Mouse (Mus musculus) spleen, embryonic (tissue): ENCODE measurements around the gene Gm20388.

Source experiments
- CTCF ChIA-PET: fragments of 350-600 bp; sonication (Branson Sonifier 250); formaldehyde crosslinking; loops from one replicate; lab custom pipeline; 2022; lab: Charles Lee

Gene Gm20388

GRCm38 (mm10) chr8:119913181-119913580, 2.5 kb downstream of the Gm20388 start:
- CTCF ChIA-PET = no interaction called here

- CTCF ChIA-PET = no interaction called here
These were observed 3.5 kb downstream of the Gm20388 start for GRCm38 (mm10) chr8:119914161-119914560.

- CTCF ChIA-PET = interaction anchor here (1.0 kb wide), 1 partner anchor 11 kb away, joined by 3 read pairs; no protein-coding TSS in a partner anchor
These were observed 4.7 kb downstream of the Gm20388 start for GRCm38 (mm10) chr8:119915298-119915697.

- CTCF ChIA-PET = interaction anchor here (0.5 kb wide), 1 partner anchor 45 kb away, joined by 8 read pairs; no protein-coding TSS in a partner anchor
These were observed 5.7 kb downstream of the Gm20388 start for GRCm38 (mm10) chr8:119916237-119916892.

GRCm38 (mm10) chr8:119917415-119917814, 6.8 kb downstream of the Gm20388 start:
- CTCF ChIA-PET = interaction anchor here (0.5 kb wide), 1 partner anchor 125 kb away, joined by 32 read pairs; no protein-coding TSS in a partner anchor

GRCm38 (mm10) chr8:119918155-119918567, 7.5 kb downstream of the Gm20388 start:
- CTCF ChIA-PET = interaction anchor here (0.7 kb wide), 1 partner anchor 29 kb away, joined by 5 read pairs; no protein-coding TSS in a partner anchor

GRCm38 (mm10) chr8:119923259-119923658, 12.6 kb downstream of the Gm20388 start:
- CTCF ChIA-PET = no interaction called here

- CTCF ChIA-PET = interaction anchor here (0.7 to 1.1 kb wide), 2 partner anchors 140 to 143 kb away, joined by 3 to 4 read pairs; no protein-coding TSS in a partner anchor
These were observed 14.8 kb downstream of the Gm20388 start for GRCm38 (mm10) chr8:119925428-119925827.

- CTCF ChIA-PET = interaction anchor here (0.6 to 0.9 kb wide), 3 partner anchors 12 to 352 kb away, joined by 3 to 6 read pairs (median 3); no protein-coding TSS in a partner anchor
These were observed 15.8 kb downstream of the Gm20388 start for GRCm38 (mm10) chr8:119926474-119926873.

GRCm38 (mm10) chr8:119927422-119928092, 16.9 kb downstream of the Gm20388 start:
- CTCF ChIA-PET = interaction anchor here (0.7 kb wide), 2 partner anchors 55 to 88 kb away, joined by 5 to 12 read pairs; no protein-coding TSS in a partner anchor

GRCm38 (mm10) chr8:119931317-119931716, 20.7 kb downstream of the Gm20388 start:
- CTCF ChIA-PET = interaction anchor here (0.5 to 0.8 kb wide), 2 partner anchors 44 to 46 kb away, joined by 3 read pairs; no protein-coding TSS in a partner anchor

- CTCF ChIA-PET = no interaction called here
These were observed 23.0 kb downstream of the Gm20388 start for GRCm38 (mm10) chr8:119933681-119934080.

- CTCF ChIA-PET = interaction anchor here (0.5 kb wide), 1 partner anchor 36 kb away, joined by 7 read pairs; no protein-coding TSS in a partner anchor
These were observed 24.9 kb downstream of the Gm20388 start for GRCm38 (mm10) chr8:119935541-119935940.

- CTCF ChIA-PET = no interaction called here
These were observed 27.8 kb downstream of the Gm20388 start for GRCm38 (mm10) chr8:119938481-119938880.

GRCm38 (mm10) chr8:119939336-119939735, 28.7 kb downstream of the Gm20388 start:
- CTCF ChIA-PET = interaction anchor here (0.6 kb wide), 1 partner anchor 309 kb away, joined by 4 read pairs; no protein-coding TSS in a partner anchor

- CTCF ChIA-PET = no interaction called here
These were observed 30.8 kb downstream of the Gm20388 start for GRCm38 (mm10) chr8:119941471-119941870.

GRCm38 (mm10) chr8:119943616-119944015, 33.0 kb downstream of the Gm20388 start:
- CTCF ChIA-PET = interaction anchor here (0.5 kb wide), 1 partner anchor 657 kb away, joined by 3 read pairs; no protein-coding TSS in a partner anchor

- CTCF ChIA-PET = no interaction called here
These were observed 33.6 kb downstream of the Gm20388 start for GRCm38 (mm10) chr8:119944096-119944811.

GRCm38 (mm10) chr8:119946326-119946865, 35.8 kb downstream of the Gm20388 start:
- CTCF ChIA-PET = interaction anchor here (0.5 kb wide), 1 partner anchor 377 kb away, joined by 3 read pairs; no protein-coding TSS in a partner anchor

GRCm38 (mm10) chr8:119947653-119948052, 37.0 kb downstream of the Gm20388 start:
- CTCF ChIA-PET = no interaction called here

GRCm38 (mm10) chr8:119948340-119948739, 37.7 kb downstream of the Gm20388 start:
- CTCF ChIA-PET = no interaction called here
